Mouse (Mus musculus) myocyte (in vitro differentiated cells): ENCODE results near the gene Tuba1c.

Experiments used
- CEBPB ChIP-seq: IDR thresholded peaks from 2 replicates; pipeline ENCODE4 v1.6.1; 2011; ENCODE audit warnings: mild to moderate bottlenecking, moderate library complexity; ENCODE audit not compliant: poor library complexity, insufficient read depth, severe bottlenecking
- E2F4 ChIP-seq: IDR thresholded peaks from one replicate; pipeline ENCODE4 v1.6.1; 2011; ENCODE audit warnings: mild to moderate bottlenecking, control low read depth, moderate library complexity; ENCODE audit not compliant: insufficient read depth
- MAX ChIP-seq: IDR thresholded peaks from one replicate; pipeline ENCODE4 v1.6.1; 2011; ENCODE audit warnings: low read depth, mild to moderate bottlenecking, control low read depth
- MYOD1 ChIP-seq, 3 experiments: IDR thresholded peaks; one replicate each; pipeline ENCODE4 v1.6.1; 2011; ENCODE audit warnings: control low read depth in 2 of 3, low read depth in 2 of 3, mild to moderate bottlenecking in 2 of 3, moderate library complexity in 1 of 3; ENCODE audit not compliant: insufficient read length in 2 of 3, control insufficient read depth in 1 of 3
- MYOG ChIP-seq, 3 experiments: IDR thresholded peaks; one replicate each; pipeline ENCODE4 v1.6.1; 2011; ENCODE audit warnings: control low read depth in 2 of 3, low read depth in 2 of 3, mild to moderate bottlenecking in 2 of 3; ENCODE audit not compliant: insufficient read length in 2 of 3, control insufficient read depth in 1 of 3, insufficient read depth in 1 of 3
- POLR2A ChIP-seq: IDR thresholded peaks from one replicate; pipeline ENCODE4 v1.6.1; 2011; ENCODE audit warnings: low read depth, mild to moderate bottlenecking, control low read depth, moderate library complexity; ENCODE audit not compliant: insufficient read length
- POLR2AphosphoS2 ChIP-seq: IDR thresholded peaks from one replicate; pipeline ENCODE4 v1.6.1; 2011; ENCODE audit warnings: low read depth, control low read depth; ENCODE audit not compliant: insufficient read length
- REST ChIP-seq: IDR thresholded peaks from one replicate; pipeline ENCODE4 v1.6.1; 2011; ENCODE audit warnings: mild to moderate bottlenecking, control low read depth, moderate library complexity; ENCODE audit not compliant: insufficient read depth, insufficient read length
- SRF ChIP-seq: IDR thresholded peaks from one replicate; pipeline ENCODE4 v1.6.1; 2011; ENCODE audit warnings: low read depth; ENCODE audit not compliant: control insufficient read depth, insufficient read length
- TCF12 ChIP-seq: IDR thresholded peaks from one replicate; pipeline ENCODE4 v1.6.1; 2011; ENCODE audit warnings: mild to moderate bottlenecking, control low read depth; ENCODE audit not compliant: poor library complexity, insufficient read depth, severe bottlenecking
- TCF3 ChIP-seq: IDR thresholded peaks from one replicate; pipeline ENCODE4 v1.6.1; 2011; ENCODE audit warnings: low read depth, control low read depth; ENCODE audit not compliant: insufficient read length
- USF1 ChIP-seq: IDR thresholded peaks from one replicate; pipeline ENCODE4 v1.6.1; 2011; ENCODE audit warnings: low read depth, mild to moderate bottlenecking, control low read depth, moderate library complexity

GRCm38 (mm10) chr15:99011946-99012345 is 17.7 kb upstream of the Tuba1c start:
- TF ChIP-seq POLR2A (no peak), CEBPB (no peak), MAX (no peak), POLR2AphosphoS2 (no peak), USF1 (no peak), REST (no peak), TCF12 (no peak), E2F4 (no peak), MYOG (IDR thresholded peaks at IDR 0.05; ENCODE audit: control insufficient read depth in 1 of 3, insufficient read depth in 1 of 3, insufficient read length in 2 of 3, low read depth in 2 of 3) (no peak), MYOD1 (IDR thresholded peaks at IDR 0.05; ENCODE audit: control insufficient read depth in 1 of 3, insufficient read length in 2 of 3, low read depth in 2 of 3) (no peak), SRF (no peak), TCF3 (no peak)
